Mouse (Mus musculus) kidney, postnatal 4 days (tissue): ENCODE measurements around the gene Tcam1.
A peak's percentile ranks its signal among the peaks of the same experiment; 100 is the strongest.

Experiments used
- DNase-seq, 2 experiments: peaks; one replicate each; pipeline ENCODE4 v3.0.0; 2021; ENCODE audit warnings: mixed read lengths in 2 of 2

Tcam1 gene

GRCm38 (mm10) chr11:106273811-106274210 is 2.7 kb upstream of the Tcam1 start:
- DNase-seq = no peak

GRCm38 (mm10) chr11:106274374-106274773 is 2.1 kb upstream of the Tcam1 start:
- no peak for DNase-seq

- peak; percentile 50 to 70 for DNase-seq
Observed at GRCm38 (mm10) chr11:106274971-106275411, 1.5 kb upstream of the Tcam1 start.

- no peak for DNase-seq
Observed at GRCm38 (mm10) chr11:106282452-106282851, 6.0 kb downstream of the Tcam1 start.

- no peak for DNase-seq
Observed at GRCm38 (mm10) chr11:106283371-106283770, 6.9 kb downstream of the Tcam1 start.

GRCm38 (mm10) chr11:106284126-106284525 is 7.7 kb downstream of the Tcam1 start:
- DNase-seq = no peak

- no peak for DNase-seq
Observed at GRCm38 (mm10) chr11:106286206-106286605, 9.7 kb downstream of the Tcam1 start.

- DNase-seq = no peak
Observed at GRCm38 (mm10) chr11:106286987-106287386, 10.5 kb downstream of the Tcam1 start.

- peak; percentile 80 to 89 for DNase-seq
Observed at GRCm38 (mm10) chr11:106289369-106289768, 12.9 kb downstream of the Tcam1 start.

- DNase-seq = no peak
Observed at GRCm38 (mm10) chr11:106290376-106290775, 13.9 kb downstream of the Tcam1 start.

- no peak for DNase-seq
Observed at GRCm38 (mm10) chr11:106291861-106292260, 15.4 kb downstream of the Tcam1 start.

- no peak for DNase-seq
Observed at GRCm38 (mm10) chr11:106301765-106302164, 25.3 kb downstream of the Tcam1 start, which contains the start of gene Gh. Gh (minus strand) TSS chr11:106301865.

GRCm38 (mm10) chr11:106302634-106303033 is 26.2 kb downstream of the Tcam1 start:
- peak; percentile 81 to 83 for DNase-seq

GRCm38 (mm10) chr11:106305348-106306064 is 29.0 kb downstream of the Tcam1 start:
- no peak for DNase-seq

- no peak for DNase-seq
Observed at GRCm38 (mm10) chr11:106306065-106306385, 29.6 kb downstream of the Tcam1 start.

GRCm38 (mm10) chr11:106306758-106307157 is 30.3 kb downstream of the Tcam1 start:
- no peak for DNase-seq

- DNase-seq = no peak
Observed at GRCm38 (mm10) chr11:106307432-106307831, 31.0 kb downstream of the Tcam1 start.

- DNase-seq = peak; percentile 32 to 49
Observed at GRCm38 (mm10) chr11:106308162-106308561, 31.7 kb downstream of the Tcam1 start.

- DNase-seq = no peak
Observed at GRCm38 (mm10) chr11:106310123-106310522, 33.7 kb downstream of the Tcam1 start.

- peak in 1 of 2 experiments; percentile 39 for DNase-seq
Observed at GRCm38 (mm10) chr11:106313533-106313932, 37.1 kb downstream of the Tcam1 start.

GRCm38 (mm10) chr11:106314333-106314812 is 37.9 kb downstream of the Tcam1 start, which contains the start of gene Cd79b:
Cd79b (minus strand) TSS chr11:106314762.
- no peak for DNase-seq

GRCm38 (mm10) chr11:106316416-106316815 is 39.9 kb downstream of the Tcam1 start:
- DNase-seq = no peak

- no peak for DNase-seq
Observed at GRCm38 (mm10) chr11:106317801-106318200, 41.3 kb downstream of the Tcam1 start.
